Mouse (Mus musculus) G1E (cell line): ENCODE results near the gene Wdr81. TPM values are rescaled to one million over a fixed set of nuclear protein-coding genes. Genes with fewer than 3 reads are reported as not detected.

ENCODE experiments used
- ATAC-seq: 2 replicates; pipeline ENCODE4 v1.8.0; 2016; ENCODE audit warnings: mild to moderate bottlenecking; ENCODE audit not compliant: insufficient number of reproducible peaks, poor library complexity, low FRiP score, severe bottlenecking; ENCODE audit errors: extremely low read depth
- DNase-seq: peaks from one replicate; pipeline ENCODE4 v3.0.0; 2012; ENCODE audit warnings: low spot score
- H3K27me3 ChIP-seq: 2 replicates; pipeline ENCODE4 v1.6.1; 2012; ENCODE audit warnings: mild to moderate bottlenecking, low read length, inconsistent platforms; ENCODE audit not compliant: insufficient read depth
- H3K36me3 ChIP-seq: replicated peaks from 2 replicates; pipeline ENCODE3; 2012; ENCODE audit warnings: mild to moderate bottlenecking, inconsistent platforms
- H3K4me1 ChIP-seq: 2 replicates; pipeline ENCODE4 v1.6.1; 2012; ENCODE audit warnings: low read depth, low read length, inconsistent platforms, mixed read lengths; ENCODE audit not compliant: insufficient read depth
- H3K4me3 ChIP-seq: 2 replicates; pipeline ENCODE4 v1.5.1; 2012; ENCODE audit warnings: low read depth, mild to moderate bottlenecking, inconsistent platforms, low read length, moderate library complexity, mixed read lengths
- H3K9me3 ChIP-seq: replicated peaks from 2 replicates; pipeline ENCODE4 v1.6.1; 2012; ENCODE audit warnings: inconsistent platforms
- CTCF ChIP-seq: IDR thresholded peaks from 2 replicates; pipeline ENCODE4 v1.5.1; 2012; ENCODE audit warnings: low read depth, low read length, inconsistent platforms, mixed read lengths
- GATA1 ChIP-seq: IDR thresholded peaks from 2 replicates; pipeline ENCODE4 v1.6.1; 2012; ENCODE audit warnings: borderline replicate concordance, low read length, inconsistent platforms, mixed read lengths
- GATA2 ChIP-seq: IDR thresholded peaks from 2 replicates; pipeline ENCODE4 v1.6.1; 2012; ENCODE audit warnings: low read depth, low read length, inconsistent platforms, borderline replicate concordance
- POLR2AphosphoS5 ChIP-seq: IDR thresholded peaks from 2 replicates; pipeline ENCODE4 v1.6.1; 2012; ENCODE audit warnings: low read depth, low read length, inconsistent platforms; ENCODE audit not compliant: insufficient replicate concordance
- TAL1 ChIP-seq: conservative IDR thresholded peaks from 2 replicates; pipeline ENCODE4 v1.6.1; 2012; ENCODE audit warnings: low read depth, low read length, inconsistent platforms, mixed read lengths
- polyA plus RNA-seq: library from polyadenylated mRNA; stranded (reverse); fragments of >175 nt; gene quantifications from 2 replicates; pipeline ENCODE4 v1.2.3, GENCODE M21; 2012
- total RNA-seq, 2 experiments: library from RNA; stranded (forward) in 1 of 2; stranded (reverse) in 1 of 2; fragments of 200-1000 nt in 1 of 2; fragments of >200 nt in 1 of 2; fragmentation: Nextera tagmentation in 1 of 2; gene quantifications; 2 replicates each; pipeline ENCODE4 v1.2.3; 2014 to 2017

Gene Wdr81
- total and polyA plus RNA-seq, 3 experiments: 12.3 to 20.5 (median 15.0) TPM

DNA sequence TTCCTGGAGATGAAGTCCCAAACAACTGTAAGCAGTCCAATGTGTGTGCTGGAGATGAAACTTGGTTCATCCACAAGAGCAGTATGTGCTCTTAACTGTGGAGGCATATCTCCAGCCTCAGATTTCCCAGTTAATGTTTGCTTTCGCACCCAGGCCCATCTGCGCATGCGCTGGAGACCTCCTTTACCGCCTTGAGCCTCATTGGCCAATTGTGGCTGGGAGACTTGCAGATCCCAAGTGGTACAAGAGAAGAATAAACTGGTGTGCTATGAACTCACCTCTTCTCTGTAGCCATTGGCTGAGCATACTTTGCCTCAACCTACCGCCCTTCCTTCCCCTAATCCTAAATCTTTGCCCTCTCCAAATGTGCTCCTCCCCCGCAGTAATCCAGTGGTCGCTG is 18.9 kb upstream of the Wdr81 start:
- no peak for DNase-seq

GRCm38 (mm10) chr11:75472469-75473081 is 18.1 kb upstream of the Wdr81 start:
- no peak for DNase-seq
- TF ChIP-seq GATA1 (no peak), POLR2AphosphoS5 (no peak), GATA2 (no peak), CTCF (no peak), TAL1 (no peak)
- Histone ChIP-seq H3K27me3 (peaks cover 21% of the 10 kb centered on the region), H3K4me1 (peaks cover 13% of the 10 kb centered on the region), H3K4me3 (no peak overlapping the region), H3K36me3 (no peaks in the 10 kb centered on the region), H3K9me3 (no peaks in the 10 kb centered on the region)
- ATAC-seq: no peak

More for the DNA sequence above, 18.9 kb upstream of the Wdr81 start:
- TF ChIP-seq POLR2AphosphoS5 (no peak), GATA1 (no peak), GATA2 (no peak), TAL1 (no peak), CTCF (no peak)
- Histone ChIP-seq H3K4me1 (peaks cover 13% of the 10 kb centered on the region), H3K27me3 (peaks cover 17% of the 10 kb centered on the region), H3K4me3 (no peak overlapping the region), H3K9me3 (no peaks in the 10 kb centered on the region), H3K36me3 (no peaks in the 10 kb centered on the region)
- no peak for ATAC-seq

GRCm38 (mm10) chr11:75470675-75471074 is 16.2 kb upstream of the Wdr81 start:
- no peak for TF ChIP-seq POLR2AphosphoS5
- TF ChIP-seq GATA2: no peak
- no peak for TF ChIP-seq GATA1
- TF ChIP-seq TAL1: no peak
- TF ChIP-seq CTCF: no peak
- Histone ChIP-seq H3K4me3 (no peak overlapping the region), H3K4me1 (peaks cover 13% of the 10 kb centered on the region), H3K27me3 (peaks cover 15% of the 10 kb centered on the region; the same call in 1 of the 2 replicates), H3K36me3 (peaks cover 6% of the 10 kb centered on the region), H3K9me3 (peaks cover 3% of the 10 kb centered on the region; the same call in 1 of the 2 replicates)
- ATAC-seq: no peak
- DNase-seq: no peak

- peaks cover 13% of the 10 kb centered on the region; the same call in 1 of the 2 replicates for H3K27me3 ChIP-seq
- no peak overlapping the region for H3K4me3 ChIP-seq
- TF ChIP-seq POLR2AphosphoS5 (no peak), GATA2 (no peak), TAL1 (no peak), GATA1 (no peak), CTCF (no peak)
- ATAC-seq (no peak), DNase-seq (no peak)
- peaks cover 20% of the 10 kb centered on the region for H3K36me3 ChIP-seq
- H3K9me3 ChIP-seq: peaks cover 3% of the 10 kb centered on the region; the same call in 1 of the 2 replicates
- H3K4me1 ChIP-seq: peaks cover 21% of the 10 kb centered on the region
These were observed 14.7 kb upstream of the Wdr81 start for GRCm38 (mm10) chr11:75469261-75469660.

DNA sequence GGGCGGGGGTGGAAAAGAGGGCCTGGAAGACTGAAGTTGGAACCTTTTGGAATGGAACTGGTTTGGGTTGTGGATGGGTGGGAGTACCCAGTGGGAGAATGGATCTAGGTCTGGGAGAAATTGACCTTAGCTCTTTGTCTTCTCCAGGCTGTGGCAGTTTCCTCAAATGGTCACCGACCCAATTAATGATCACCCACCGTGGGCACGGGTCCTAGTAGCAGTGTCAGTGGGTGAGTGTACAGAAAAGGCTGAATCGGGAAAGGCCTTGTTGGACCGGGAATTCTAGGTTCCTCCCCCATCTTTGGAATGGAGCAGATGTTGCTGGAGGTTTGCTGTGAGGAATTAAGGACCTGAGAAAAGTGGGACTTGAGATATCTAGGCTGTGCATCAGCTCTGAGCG is 13.9 kb upstream of the Wdr81 start:
- peaks cover 27% of the 10 kb centered on the region for H3K4me1 ChIP-seq
- peaks cover 12% of the 10 kb centered on the region; the same call in 1 of the 2 replicates for H3K27me3 ChIP-seq
- ATAC-seq (no peak), DNase-seq (no peak)
- peaks cover 25% of the 10 kb centered on the region for H3K36me3 ChIP-seq
- H3K4me3 ChIP-seq: no peak overlapping the region
- peaks cover 3% of the 10 kb centered on the region; the same call in 1 of the 2 replicates for H3K9me3 ChIP-seq
- TF ChIP-seq CTCF (no peak), TAL1 (no peak), GATA1 (no peak), GATA2 (no peak), POLR2AphosphoS5 (no peak)

DNA sequence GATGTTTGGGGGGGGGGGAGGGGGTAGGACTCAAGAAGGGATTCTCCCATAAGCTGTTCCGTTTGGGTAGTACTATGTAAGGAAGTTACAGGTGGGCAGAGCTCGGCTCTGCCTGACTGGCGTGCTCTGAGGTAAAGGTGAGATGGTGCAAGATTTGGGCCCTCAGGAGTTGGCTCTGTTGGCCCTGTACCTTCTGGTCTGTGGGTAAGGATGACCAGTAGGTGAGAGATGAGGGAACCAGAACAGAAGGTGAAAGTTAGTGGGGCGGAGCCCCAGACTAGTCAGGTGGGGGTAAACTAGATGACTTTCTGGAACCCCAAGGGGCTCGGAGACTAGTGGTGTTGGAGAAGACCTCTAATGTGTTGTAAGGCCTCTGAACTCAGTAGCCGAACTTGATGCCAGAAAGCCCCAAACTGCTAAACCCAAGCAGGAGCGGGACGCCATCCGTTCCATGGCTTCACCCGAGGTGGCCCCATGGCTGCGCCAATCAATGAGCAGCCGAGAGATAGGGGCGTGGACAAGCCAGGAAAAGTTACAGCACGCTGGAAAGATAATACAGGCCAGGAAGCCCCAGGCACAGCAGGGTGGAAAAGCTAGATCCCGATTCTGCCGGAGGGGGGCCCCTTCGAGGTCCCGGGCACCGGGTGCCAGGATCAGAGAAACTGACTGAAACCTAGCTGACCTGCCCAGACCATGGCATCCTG is 13.1 kb upstream of the Wdr81 start:
- DNase-seq (no peak), ATAC-seq (no peak)
- H3K36me3 ChIP-seq: peaks cover 25% of the 10 kb centered on the region
- peaks cover 9% of the 10 kb centered on the region; the same call in 1 of the 2 replicates for H3K27me3 ChIP-seq
- H3K9me3 ChIP-seq: peaks cover 3% of the 10 kb centered on the region; the same call in 1 of the 2 replicates
- H3K4me3 ChIP-seq: no peak overlapping the region
- TF ChIP-seq TAL1: no peak
- TF ChIP-seq POLR2AphosphoS5: no peak
- TF ChIP-seq GATA2: no peak
- TF ChIP-seq CTCF: no peak
- TF ChIP-seq GATA1: no peak
- H3K4me1 ChIP-seq: peaks cover 27% of the 10 kb centered on the region
